Mouse (Mus musculus) layer of hippocampus, adult 2 months (tissue): ENCODE data around the gene Ermp1. TPM values are rescaled to one million over a fixed set of nuclear protein-coding genes. Genes with fewer than 3 reads are reported as not detected.
A peak's percentile ranks its signal among the peaks of the same experiment; 100 is the strongest.

Experiments
- DNase-seq, 2 experiments: peaks; one replicate each; pipeline ENCODE4 v3.0.0; 2022; ENCODE audit warnings: low spot score in 2 of 2
- H3K27ac ChIP-seq: fragments of 200-600 bp; 2 replicates; pipeline ENCODE4 v1.8.1; 2022
- H3K4me3 ChIP-seq: fragments of 200-600 bp; 2 replicates; pipeline ENCODE4 v1.8.1; 2022; ENCODE audit warnings: mild to moderate bottlenecking
- CTCF ChIP-seq: fragments of 200-600 bp; conservative IDR thresholded peaks from 2 replicates; pipeline ENCODE4 v1.8.1; 2022; ENCODE audit warnings: antibody characterized with exemption, mild to moderate bottlenecking, moderate library complexity
- total RNA-seq, 2 experiments: library from RNA; stranded (reverse); gene quantifications; 2 replicates each; pipeline ENCODE4 v1.2.3; 2021

Ermp1 gene
- total RNA-seq, 2 experiments from 2014 or later = 57.0 to 59.3 TPM

GRCm38 (mm10) chr19:29672660-29673059 lies 24.4 kb upstream of the Ermp1 start:
- no peak for TF ChIP-seq CTCF

GRCm38 (mm10) chr19:29671160-29671559 lies 22.9 kb upstream of the Ermp1 start:
- Histone ChIP-seq H3K4me3 (no peak overlapping the region), H3K27ac (no peak overlapping the region)
- no peak for TF ChIP-seq CTCF
- DNase-seq = no peak

More at GRCm38 (mm10) chr19:29672660-29673059, 24.4 kb upstream of the Ermp1 start:
- DNase-seq = no peak
- no peak overlapping the region for H3K27ac ChIP-seq
- H3K4me3 ChIP-seq = no peak overlapping the region

GRCm38 (mm10) chr19:29670247-29670646 lies 22.0 kb upstream of the Ermp1 start:
- Histone ChIP-seq H3K4me3 (no peak overlapping the region), H3K27ac (no peak overlapping the region)
- no peak for TF ChIP-seq CTCF
- DNase-seq = peak in 1 of 2 experiments; percentile 6

GRCm38 (mm10) chr19:29668135-29668534 lies 19.9 kb upstream of the Ermp1 start:
- DNase-seq = peak in 1 of 2 experiments; percentile 1
- TF ChIP-seq CTCF = no peak

GRCm38 (mm10) chr19:29666965-29667594 lies 18.9 kb upstream of the Ermp1 start:
- Histone ChIP-seq H3K4me3 (no peak overlapping the region), H3K27ac (no peak overlapping the region)
- no peak for TF ChIP-seq CTCF
- peak in 1 of 2 experiments; percentile 6 for DNase-seq

More at GRCm38 (mm10) chr19:29668135-29668534, 19.9 kb upstream of the Ermp1 start:
- no peak overlapping the region for H3K27ac ChIP-seq
- H3K4me3 ChIP-seq = no peak overlapping the region

GRCm38 (mm10) chr19:29666164-29666563 lies 17.9 kb upstream of the Ermp1 start:
- H3K27ac ChIP-seq = no peak overlapping the region
- no peak for DNase-seq
- no peak overlapping the region for H3K4me3 ChIP-seq
- TF ChIP-seq CTCF = no peak

GRCm38 (mm10) chr19:29664934-29665333 lies 16.7 kb upstream of the Ermp1 start:
- TF ChIP-seq CTCF = no peak
- H3K27ac ChIP-seq = no peak overlapping the region
- no peak overlapping the region for H3K4me3 ChIP-seq
- DNase-seq = no peak

- no peak overlapping the region for H3K4me3 ChIP-seq
- DNase-seq = no peak
- no peak overlapping the region for H3K27ac ChIP-seq
- TF ChIP-seq CTCF = no peak
These were observed 15.6 kb upstream of the Ermp1 start for GRCm38 (mm10) chr19:29663780-29664179.

GRCm38 (mm10) chr19:29661974-29662580 lies 13.9 kb upstream of the Ermp1 start:
- Histone ChIP-seq H3K4me3 (no peak overlapping the region), H3K27ac (peak overlapping the region; percentile 86)
- TF ChIP-seq CTCF = no peak
- DNase-seq = peak; percentile 29 to 37

- no peak for TF ChIP-seq CTCF
- Histone ChIP-seq H3K27ac (peak overlapping the region; percentile 86), H3K4me3 (no peak overlapping the region)
- DNase-seq = peak in 1 of 2 experiments; percentile 34
These were observed 12.9 kb upstream of the Ermp1 start for GRCm38 (mm10) chr19:29660835-29661764.

- Histone ChIP-seq H3K27ac (peak overlapping the region; percentile 79), H3K4me3 (no peak overlapping the region)
- no peak for TF ChIP-seq CTCF
- no peak for DNase-seq
These were observed 11.5 kb upstream of the Ermp1 start for GRCm38 (mm10) chr19:29659705-29660104.

GRCm38 (mm10) chr19:29658836-29659235 lies 10.6 kb upstream of the Ermp1 start:
- DNase-seq = no peak
- TF ChIP-seq CTCF = no peak
- Histone ChIP-seq H3K4me3 (no peak overlapping the region), H3K27ac (peak overlapping the region; percentile 79; the same call in 1 of the 2 replicates)

- no peak for DNase-seq
- Histone ChIP-seq H3K27ac (no peak overlapping the region), H3K4me3 (no peak overlapping the region)
- TF ChIP-seq CTCF = no peak
These were observed 9.3 kb upstream of the Ermp1 start for GRCm38 (mm10) chr19:29657558-29657957.
